Mouse (Mus musculus) heart, embryonic 11.5 days (tissue): ENCODE results near the gene Dpy19l2. TPM values are rescaled to one million over a fixed set of nuclear protein-coding genes. Genes with fewer than 3 reads are reported as not detected.

Experiments
- ATAC-seq: fragments of 200-750 bp; cut with Nextera tagmentation; replicated peaks from 2 replicates; pipeline ENCODE4 v1.8.0; 2017; ENCODE audit warnings: moderate library complexity; ENCODE audit not compliant: insufficient number of reproducible peaks, low FRiP score, low TSS enrichment
- H3K27ac ChIP-seq: fragments of 300-500 bp; sonication (generic); 2 replicates; pipeline ENCODE4 v1.5.1; 2014; ENCODE audit warnings: mild to moderate bottlenecking, low read depth, low read length
- H3K27me3 ChIP-seq: fragments of 300-500 bp; sonication (generic); 2 replicates; pipeline ENCODE4 v1.6.1; 2014; ENCODE audit warnings: mild to moderate bottlenecking, low read length, mixed read lengths; ENCODE audit not compliant: control insufficient read depth, insufficient read depth
- H3K36me3 ChIP-seq: fragments of 300-500 bp; sonication (generic); 2 replicates; pipeline ENCODE4 v1.6.1; 2014; ENCODE audit warnings: mild to moderate bottlenecking, low read length, moderate library complexity, mixed read lengths; ENCODE audit not compliant: control insufficient read depth, insufficient read depth
- H3K4me1 ChIP-seq: fragments of 300-500 bp; sonication (generic); 2 replicates; pipeline ENCODE4 v1.6.1; 2014; ENCODE audit warnings: low read length; ENCODE audit not compliant: control insufficient read depth, insufficient read depth
- H3K4me2 ChIP-seq: fragments of 300-500 bp; sonication (generic); 2 replicates; pipeline ENCODE4 v1.6.1; 2014; ENCODE audit warnings: mild to moderate bottlenecking, moderate library complexity
- H3K4me3 ChIP-seq: fragments of 300-500 bp; sonication (generic); 2 replicates; pipeline ENCODE4 v1.5.1; 2014; ENCODE audit warnings: low read depth, low read length
- H3K9ac ChIP-seq: fragments of 300-500 bp; sonication (generic); 2 replicates; pipeline ENCODE4 v1.6.1; 2014; ENCODE audit warnings: mild to moderate bottlenecking, low read depth, low read length, moderate library complexity
- H3K9me3 ChIP-seq: fragments of 300-500 bp; sonication (generic); replicated peaks from 2 replicates; pipeline ENCODE4 v1.6.1; 2016; ENCODE audit warnings: low read length; ENCODE audit not compliant: control insufficient read depth
- WGBS: fragments of 180-500 bp; shearing (Covaris S2); extraction: QIAGEN DNeasy Blood & Tissue Kit; methylation state at CpG from one replicate; pipeline ENCODE4 v1.1.7; 2014; ENCODE audit not compliant: insufficient replicate concordance; 5-methylcytosine and 5-hydroxymethylcytosine counted together
- polyA plus RNA-seq: library from polyadenylated mRNA; unstranded; fragments of >200 nt; fragmentation: Nextera tagmentation; extraction: Ambion mirVana; gene quantifications from 2 replicates; pipeline ENCODE4 v1.2.1, GENCODE M21; 2014

The Dpy19l2 gene
- polyA plus RNA-seq, 1 experiment from 2014 or later, result 0.23 TPM

DNA sequence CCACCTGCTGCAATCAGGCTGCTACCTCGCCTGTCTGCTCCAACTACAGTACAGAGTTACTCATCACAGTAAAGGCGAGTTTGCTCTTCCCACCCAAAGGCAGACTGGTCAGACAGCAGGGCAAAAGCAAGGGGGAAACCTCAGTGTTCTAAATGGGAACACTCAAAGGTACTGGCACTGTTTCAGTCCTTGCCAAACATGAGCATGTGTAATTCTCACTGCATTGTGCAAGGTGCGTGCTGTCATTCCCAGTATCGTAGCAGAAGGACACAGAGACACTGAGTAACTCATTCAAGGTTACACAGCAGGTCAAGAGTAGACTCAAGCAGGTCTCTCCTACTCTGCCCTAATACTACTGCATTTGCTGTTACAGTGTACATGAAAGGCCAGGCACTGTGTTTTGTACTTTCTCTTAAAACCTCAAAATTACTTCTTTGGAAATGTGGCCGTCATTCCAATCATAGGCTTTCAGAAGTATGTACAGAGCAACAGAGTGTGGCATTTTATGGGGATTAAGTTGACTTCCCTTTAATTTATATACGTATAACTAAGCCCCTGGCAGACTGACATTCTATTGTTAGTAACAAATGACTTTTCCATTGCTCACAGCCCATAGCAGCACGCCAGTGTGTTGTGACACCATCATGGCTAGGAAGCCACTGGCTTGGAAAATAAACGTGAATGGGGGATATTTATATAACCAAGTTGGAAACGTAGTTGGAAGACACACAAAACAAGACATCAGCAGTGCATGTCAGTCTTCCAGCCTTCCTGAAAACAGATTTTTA is 182.6 kb downstream of the Dpy19l2 start:
- H3K4me1 ChIP-seq, result no peaks in the 10 kb centered on the region
- 78% methylated on average over 9 of the region's 9 CpGs for WGBS
- H3K9ac ChIP-seq, result no peak overlapping the region
- no peak for ATAC-seq
- no peak overlapping the region for H3K4me2 ChIP-seq
- H3K36me3 ChIP-seq, result no peaks in the 10 kb centered on the region
- H3K27me3 ChIP-seq, result no peaks in the 10 kb centered on the region
- H3K27ac ChIP-seq, result no peak overlapping the region
- no peak overlapping the region for H3K4me3 ChIP-seq
- H3K9me3 ChIP-seq, result no peaks in the 10 kb centered on the region

- no peaks in the 10 kb centered on the region for H3K4me1 ChIP-seq
- H3K27ac ChIP-seq, result no peak overlapping the region
- H3K4me3 ChIP-seq, result no peak overlapping the region
- ATAC-seq, result no peak
- no peak overlapping the region for H3K4me2 ChIP-seq
- H3K9ac ChIP-seq, result no peak overlapping the region
- H3K27me3 ChIP-seq, result no peaks in the 10 kb centered on the region
- WGBS, result 89% methylated on average over 5 of the region's 5 CpGs
- H3K9me3 ChIP-seq, result no peaks in the 10 kb centered on the region
- H3K36me3 ChIP-seq, result no peaks in the 10 kb centered on the region
These were observed 184.0 kb downstream of the Dpy19l2 start for GRCm38 (mm10) chr9:24512121-24512539.

GRCm38 (mm10) chr9:24511371-24512120 is 184.5 kb downstream of the Dpy19l2 start:
- no peak for ATAC-seq
- H3K27me3 ChIP-seq, result no peaks in the 10 kb centered on the region
- H3K27ac ChIP-seq, result no peak overlapping the region
- H3K4me2 ChIP-seq, result no peak overlapping the region
- no peaks in the 10 kb centered on the region for H3K36me3 ChIP-seq
- H3K4me3 ChIP-seq, result no peak overlapping the region
- H3K4me1 ChIP-seq, result no peaks in the 10 kb centered on the region
- 81% methylated on average over 4 of the region's 4 CpGs for WGBS
- H3K9ac ChIP-seq, result no peak overlapping the region
- H3K9me3 ChIP-seq, result no peaks in the 10 kb centered on the region

- Histone ChIP-seq H3K9ac (no peak overlapping the region), H3K4me3 (no peak overlapping the region), H3K27ac (no peak overlapping the region), H3K27me3 (no peaks in the 10 kb centered on the region), H3K36me3 (no peaks in the 10 kb centered on the region), H3K4me1 (no peaks in the 10 kb centered on the region), H3K4me2 (no peak overlapping the region), H3K9me3 (no peaks in the 10 kb centered on the region)
- no peak for ATAC-seq
- WGBS, result 84% methylated on average over 4 of the region's 4 CpGs
These were observed 187.2 kb downstream of the Dpy19l2 start for GRCm38 (mm10) chr9:24508880-24509279.

Other genes starting within 250 kb of the Dpy19l2 start
- 14.7 and 15.8 TPM in 2 replicates for gene Dpy19l1, start 193.2 kb downstream of the Dpy19l2 start, polyA plus RNA-seq
- not detected in 2 replicates for gene Cypt4, start 71.1 kb downstream of the Dpy19l2 start, polyA plus RNA-seq
- gene Tbx20, start 78.0 kb upstream of the Dpy19l2 start, polyA plus RNA-seq, result 60.0 and 80.5 TPM in 2 replicates